Mouse (Mus musculus) kidney, adult 2 months (tissue): ENCODE results near the gene Nav2. TPM values are rescaled to one million over a fixed set of nuclear protein-coding genes. Genes with fewer than 3 reads are reported as not detected.
A peak's percentile ranks its signal among the peaks of the same experiment; 100 is the strongest.

Source experiments
- DNase-seq: peaks from one replicate; pipeline ENCODE4 v3.0.0; 2021
- H3K27ac ChIP-seq: fragments of 200-500 bp; 2 replicates; pipeline ENCODE4 v1.5.1; 2012; ENCODE audit warnings: low read depth, low read length, control low read depth, inconsistent platforms; ENCODE audit not compliant: insufficient read depth
- H3K27me3 ChIP-seq: fragments of 200-500 bp; replicated peaks from 2 replicates; pipeline ENCODE4 v1.6.1; 2012; ENCODE audit warnings: mild to moderate bottlenecking, moderate library complexity, low read length, inconsistent platforms; ENCODE audit not compliant: control insufficient read depth, insufficient read depth
- H3K36me3 ChIP-seq: fragments of 200-500 bp; 2 replicates; pipeline ENCODE4 v1.6.1; 2012; ENCODE audit warnings: mild to moderate bottlenecking, moderate library complexity, low read length, inconsistent platforms; ENCODE audit not compliant: control insufficient read depth, insufficient read depth
- H3K4me1 ChIP-seq: fragments of 200-500 bp; 2 replicates; pipeline ENCODE4 v1.6.1; 2011; ENCODE audit warnings: low read length; ENCODE audit not compliant: control insufficient read depth, insufficient read depth
- H3K4me3 ChIP-seq: fragments of 200-500 bp; 2 replicates; pipeline ENCODE4 v1.5.1; 2011; ENCODE audit warnings: mild to moderate bottlenecking, low read depth, low read length, control low read depth; ENCODE audit not compliant: insufficient read depth
- CTCF ChIP-seq: fragments of 200-500 bp; conservative IDR thresholded peaks from 2 replicates; pipeline ENCODE4 v1.5.1; 2011; ENCODE audit warnings: low read depth, mild to moderate bottlenecking, control low read depth, low read length, moderate library complexity, mixed read lengths; ENCODE audit not compliant: insufficient read depth, insufficient read length
- POLR2A ChIP-seq: fragments of 200-500 bp; IDR thresholded peaks from one replicate; pipeline ENCODE4 v1.6.1; 2011; ENCODE audit warnings: low read depth, low read length, control low read depth
- WGBS: fragments of 180-500 bp; shearing (Covaris S2); methylation state at CpG from one replicate; pipeline ENCODE4 v1.1.7; 2018; 5-methylcytosine and 5-hydroxymethylcytosine counted together
- polyA plus RNA-seq: library from polyadenylated mRNA; depleted of rRNA; stranded (reverse); fragments of >200 nt; gene quantifications from 2 replicates; pipeline ENCODE4 v1.2.3, GENCODE M21; 2012

Nav2 gene
- polyA plus RNA-seq, 1 experiment = 18.3 TPM

DNA sequence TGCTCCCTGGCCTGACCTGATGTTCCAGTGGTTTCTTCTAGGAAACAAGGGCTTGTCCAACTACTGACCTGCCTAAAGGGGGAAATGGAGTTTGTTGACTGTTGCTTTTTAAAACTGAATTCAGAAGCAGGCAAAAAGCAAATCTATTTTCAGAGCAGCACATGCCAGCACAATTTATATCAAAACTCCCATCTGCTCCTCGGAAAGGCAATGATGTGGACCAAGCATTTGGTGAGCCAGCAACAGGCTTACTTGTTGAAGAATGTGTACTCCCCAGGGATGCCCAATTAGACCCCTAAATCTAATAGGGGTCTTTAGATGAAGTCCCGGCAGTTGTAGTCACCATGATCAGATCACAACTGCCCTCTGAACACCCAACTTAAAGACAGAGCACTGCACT, 125.7 kb downstream of the Nav2 start:
- no peak for TF ChIP-seq POLR2A
- TF ChIP-seq CTCF = no peak
- 85% methylated on average over 2 of the region's 2 CpGs for WGBS
- H3K4me1 ChIP-seq = peaks cover 4% of the 10 kb centered on the region; the same call in 1 of the 2 replicates

DNA sequence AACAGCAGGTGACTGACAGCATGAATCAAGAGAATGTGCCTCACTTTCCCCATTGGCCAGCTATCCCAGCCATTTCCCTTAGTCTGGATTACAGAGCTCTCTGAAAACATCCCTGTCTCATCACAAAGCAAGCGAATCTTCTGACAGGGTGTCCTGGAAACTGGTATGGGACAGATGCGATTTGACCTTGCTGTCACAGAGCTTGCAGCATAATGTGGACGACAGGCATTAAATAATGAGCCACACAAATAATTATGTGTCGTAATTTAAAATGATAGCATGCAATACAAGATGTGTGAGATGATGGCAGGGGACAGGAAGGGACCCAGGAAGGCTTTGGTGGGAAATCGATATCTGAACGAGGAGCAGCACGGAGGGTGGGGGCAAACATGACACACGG, 131.6 kb downstream of the Nav2 start:
- 57% methylated on average over 8 of the region's 8 CpGs for WGBS
- Histone ChIP-seq H3K27ac (no peak overlapping the region), H3K36me3 (no peaks in the 10 kb centered on the region), H3K4me1 (no peaks in the 10 kb centered on the region), H3K4me3 (no peak overlapping the region), H3K27me3 (no peaks in the 10 kb centered on the region)
- TF ChIP-seq CTCF (no peak), POLR2A (no peak)
- DNase-seq = no peak

More for the DNA sequence above, 125.7 kb downstream of the Nav2 start:
- no peak overlapping the region for H3K4me3 ChIP-seq
- no peak overlapping the region for H3K27ac ChIP-seq
- no peaks in the 10 kb centered on the region for H3K27me3 ChIP-seq
- no peak for DNase-seq
- no peaks in the 10 kb centered on the region for H3K36me3 ChIP-seq

DNA sequence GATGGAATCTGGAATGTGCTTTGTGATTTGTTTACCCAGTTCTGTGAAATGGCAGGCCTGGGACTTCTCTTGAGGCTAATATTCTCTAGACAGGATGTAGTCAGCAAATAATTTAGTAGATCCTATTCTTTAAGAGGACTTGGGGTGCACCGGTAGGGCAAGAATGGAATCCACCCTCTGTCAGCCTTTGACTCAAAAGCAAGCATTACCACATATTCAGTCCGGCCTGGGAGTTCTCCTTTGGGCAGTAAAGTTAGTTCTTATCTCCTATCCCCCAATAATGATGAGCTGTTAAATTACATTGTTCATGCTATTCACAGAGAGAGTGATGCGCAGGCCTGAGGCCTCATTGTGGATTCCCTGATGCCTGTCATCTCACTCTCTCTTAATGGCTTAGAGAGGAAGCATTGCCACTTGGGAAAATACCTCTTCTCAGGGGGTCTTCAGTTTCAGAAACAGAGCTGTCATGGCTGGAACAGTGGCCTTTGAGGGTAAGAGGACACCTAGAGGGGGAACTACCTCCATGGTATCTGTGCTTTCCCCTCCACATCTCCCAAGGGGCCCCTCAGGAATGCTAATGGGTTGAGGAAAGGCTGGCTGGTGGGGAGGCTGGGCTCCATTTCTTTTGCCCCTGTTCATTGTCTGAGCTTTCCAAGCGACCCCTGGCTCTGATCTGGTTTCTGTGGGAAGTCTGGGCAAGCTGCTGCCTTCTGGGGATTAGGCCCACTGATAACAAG, 133.0 kb downstream of the Nav2 start:
- H3K4me1 ChIP-seq = peaks cover 4% of the 10 kb centered on the region; the same call in 1 of the 2 replicates
- no peak for DNase-seq
- H3K27ac ChIP-seq = no peak overlapping the region
- no peak overlapping the region for H3K4me3 ChIP-seq
- 79% methylated on average over 4 of the region's 4 CpGs for WGBS
- no peak for TF ChIP-seq CTCF
- no peak for TF ChIP-seq POLR2A
- H3K27me3 ChIP-seq = no peaks in the 10 kb centered on the region
- no peaks in the 10 kb centered on the region for H3K36me3 ChIP-seq

DNA sequence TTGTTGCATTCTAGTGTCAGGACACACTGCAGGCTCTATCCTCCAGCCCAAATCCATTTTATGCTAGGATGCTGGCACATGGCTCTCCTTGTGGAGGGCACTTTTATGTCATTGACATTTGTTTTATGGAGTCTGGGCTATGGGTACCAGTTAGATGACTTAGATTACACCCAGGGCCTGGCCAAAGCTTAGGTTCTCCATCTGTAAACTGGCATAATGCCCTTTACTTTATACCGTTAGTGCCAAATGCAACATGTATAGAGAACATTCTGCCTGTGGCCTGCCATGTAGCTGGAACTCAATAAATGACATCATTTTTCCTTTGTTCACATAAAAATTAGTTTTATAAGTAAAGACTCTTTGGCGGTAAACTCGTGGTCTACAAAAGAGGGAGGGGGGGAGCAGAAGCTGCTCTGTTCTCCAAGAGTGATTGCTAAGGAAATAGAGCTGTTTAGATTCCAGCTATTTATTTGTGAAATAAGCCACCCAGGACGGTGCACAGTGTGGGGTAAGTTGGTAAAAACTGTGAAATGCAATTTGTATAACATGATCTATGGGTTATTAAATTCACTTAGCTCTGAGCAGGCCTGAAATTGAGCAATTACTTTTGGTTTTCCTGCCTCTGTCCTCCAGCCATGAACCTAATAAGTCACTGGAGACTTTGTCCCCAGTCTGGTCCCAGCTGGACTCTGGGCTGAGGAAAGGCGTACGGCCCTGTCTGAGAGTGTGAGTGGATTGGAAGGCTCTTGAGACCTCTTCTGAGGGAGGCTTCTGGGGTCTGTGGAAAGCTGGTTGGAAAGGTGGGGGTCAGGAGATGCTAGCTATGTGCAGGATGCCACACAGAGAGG, 137.2 kb downstream of the Nav2 start:
- Histone ChIP-seq H3K27ac (no peak overlapping the region), H3K27me3 (no peaks in the 10 kb centered on the region), H3K4me1 (peaks cover 4% of the 10 kb centered on the region; the same call in 1 of the 2 replicates), H3K36me3 (no peaks in the 10 kb centered on the region), H3K4me3 (no peak overlapping the region)
- WGBS = 53% methylated on average over 6 of the region's 6 CpGs
- TF ChIP-seq CTCF = no peak
- TF ChIP-seq POLR2A = no peak
- DNase-seq = peak; percentile 32

DNA sequence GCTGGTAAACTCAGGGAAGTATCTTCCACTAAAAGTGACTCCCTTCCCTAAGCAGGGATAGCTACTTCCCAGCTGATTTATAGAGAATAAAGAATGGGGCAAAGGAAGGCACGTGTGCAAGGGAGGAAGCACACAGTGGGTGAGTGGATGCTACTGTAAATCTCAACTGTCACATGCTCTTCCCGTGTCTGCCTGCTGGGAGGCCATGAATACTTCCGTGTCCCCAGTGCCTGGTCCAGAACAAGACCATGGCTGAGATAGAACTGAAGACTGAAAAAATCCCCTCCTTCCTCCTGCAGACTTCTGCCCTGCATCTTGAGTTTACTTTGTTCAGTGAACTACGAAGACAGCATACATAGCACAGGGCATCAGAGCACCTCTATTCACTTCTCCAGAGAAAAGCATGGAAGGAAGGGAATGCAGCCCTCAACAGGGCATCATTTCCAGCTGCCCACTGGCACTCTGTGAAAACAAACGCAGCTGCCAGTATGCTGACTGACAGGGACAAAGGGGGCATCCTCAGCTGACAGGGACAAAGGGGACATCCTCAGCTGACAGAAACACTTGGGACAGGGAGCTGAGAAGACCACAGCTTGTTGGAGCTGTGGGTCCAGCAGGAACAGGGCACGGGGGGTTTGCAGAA, 138.0 kb downstream of the Nav2 start:
- Histone ChIP-seq H3K27ac (no peak overlapping the region), H3K4me1 (peaks cover 4% of the 10 kb centered on the region; the same call in 1 of the 2 replicates), H3K36me3 (no peaks in the 10 kb centered on the region), H3K4me3 (no peak overlapping the region), H3K27me3 (no peaks in the 10 kb centered on the region)
- WGBS = 34% methylated on average over 6 of the region's 6 CpGs
- no peak for TF ChIP-seq POLR2A
- no peak for TF ChIP-seq CTCF
- peak; percentile 17 for DNase-seq

DNA sequence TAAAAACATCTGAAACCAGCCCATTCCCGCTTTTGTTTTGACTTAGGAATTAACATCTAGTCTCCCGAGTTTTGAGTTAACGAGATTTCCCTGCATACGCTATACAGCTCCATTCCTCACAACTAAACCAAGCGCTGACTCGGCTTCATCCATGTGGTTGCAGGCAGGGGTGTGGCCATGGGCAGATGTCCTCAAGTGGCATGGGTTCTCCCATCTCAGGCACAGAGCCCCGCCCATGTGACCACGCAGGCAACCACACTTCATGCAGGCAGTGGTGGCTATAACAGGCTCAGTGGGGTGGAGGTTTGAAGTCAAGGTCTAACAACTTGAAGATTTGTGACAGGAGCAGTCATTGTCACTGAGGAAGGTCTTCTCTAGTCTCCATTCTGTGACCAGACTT, 138.8 kb downstream of the Nav2 start:
- H3K27ac ChIP-seq = no peak overlapping the region
- H3K4me3 ChIP-seq = no peak overlapping the region
- peak; percentile 10 for DNase-seq
- H3K4me1 ChIP-seq = peaks cover 4% of the 10 kb centered on the region; the same call in 1 of the 2 replicates
- TF ChIP-seq POLR2A (no peak), CTCF (no peak)
- H3K36me3 ChIP-seq = no peaks in the 10 kb centered on the region
- no peaks in the 10 kb centered on the region for H3K27me3 ChIP-seq
- WGBS = 40% methylated on average over 8 of the region's 8 CpGs
